Mouse (Mus musculus): Measurements from ENCODE around the gene Ube2m.

GRCm38 (mm10) chr7:13028986-13029385 lies 9.1 kb downstream of the Ube2m start:
- TF ChIP-seq CTCF (IDR thresholded peaks at IDR 0.05; ENCODE audit: control insufficient read depth, insufficient read depth, insufficient replicate concordance, low read depth, low read length) (no peak), POLR2A (IDR thresholded peaks at IDR 0.05; ENCODE audit: control insufficient read depth, low read depth, low read length) (0 out of 2 replicates have a peak, but pooled peaks have one; percentile 6)
